Mouse (Mus musculus) ES-E14 (cell line): ENCODE data around the gene Slc25a16. TPM values are rescaled to one million over a fixed set of nuclear protein-coding genes. Genes with fewer than 3 reads are reported as not detected.
A peak's percentile ranks its signal among the peaks of the same experiment; 100 is the strongest.

Experiments used
- DNase-seq: peaks from one replicate; pipeline ENCODE4 v3.0.0-alpha.2; 2013; ENCODE audit warnings: low read depth, low spot score
- H3K27ac ChIP-seq: 2 replicates; pipeline ENCODE4 v1.5.1; 2012; ENCODE audit warnings: low read depth, mild to moderate bottlenecking, low read length, moderate library complexity, mixed read lengths; ENCODE audit not compliant: poor library complexity, insufficient read depth, severe bottlenecking
- H3K36me3 ChIP-seq: 2 replicates; pipeline ENCODE4 v1.6.1; 2012; ENCODE audit warnings: mild to moderate bottlenecking, low read length, moderate library complexity, mixed read lengths; ENCODE audit not compliant: control insufficient read depth, poor library complexity, insufficient read depth, severe bottlenecking
- H3K4me1 ChIP-seq, 2 experiments: fragments of 150-350 bp in 1 of 2; sonication (generic) in 1 of 2; 2 replicates each; pipeline ENCODE4 v1.6.1; 2012; ENCODE audit warnings: low read length in 2 of 2, mild to moderate bottlenecking in 1 of 2, mixed read lengths in 1 of 2; ENCODE audit not compliant: control insufficient read depth in 2 of 2, insufficient read depth in 2 of 2, poor library complexity in 1 of 2
- H3K4me3 ChIP-seq, 2 experiments: fragments of 150-350 bp in 1 of 2; sonication (generic) in 1 of 2; 2 replicates each; pipeline ENCODE4 v1.5.1; 2012; ENCODE audit warnings: low read length in 2 of 2, low read depth in 1 of 2, mild to moderate bottlenecking in 1 of 2, mixed read lengths in 1 of 2; ENCODE audit not compliant: insufficient read depth in 1 of 2, poor library complexity in 1 of 2, severe bottlenecking in 1 of 2
- H3K9ac ChIP-seq: 2 replicates; pipeline ENCODE4 v1.6.1; 2012; ENCODE audit warnings: low read depth, mild to moderate bottlenecking, low read length, mixed read lengths; ENCODE audit not compliant: poor library complexity, insufficient read depth, severe bottlenecking
- H3K9me3 ChIP-seq: fragments of 150-350 bp; sonication (generic); 2 replicates; pipeline ENCODE4 v1.6.1; 2012; ENCODE audit warnings: low read depth, mild to moderate bottlenecking, low read length; ENCODE audit not compliant: control insufficient read depth, insufficient read depth
- CHD2 ChIP-seq: IDR thresholded peaks from 2 replicates; pipeline ENCODE4 v1.6.1; 2014; ENCODE audit warnings: mild to moderate bottlenecking, low read depth, low read length, inconsistent platforms
- HCFC1 ChIP-seq: IDR thresholded peaks from 2 replicates; pipeline ENCODE4 v1.6.1; 2012; ENCODE audit warnings: low read length, inconsistent platforms, borderline replicate concordance; ENCODE audit not compliant: insufficient read depth
- MAFK ChIP-seq: IDR thresholded peaks from 2 replicates; pipeline ENCODE4 v1.6.1; 2014; ENCODE audit warnings: mild to moderate bottlenecking, low read depth, low read length, inconsistent platforms; ENCODE audit not compliant: insufficient read depth
- ZC3H11A ChIP-seq: IDR thresholded peaks from 2 replicates; pipeline ENCODE4 v1.6.1; 2012; ENCODE audit warnings: low read depth, mild to moderate bottlenecking, inconsistent platforms, low read length, borderline replicate concordance
- ZNF384 ChIP-seq: IDR thresholded peaks from 2 replicates; pipeline ENCODE4 v1.6.1; 2012; ENCODE audit warnings: low read depth, low read length, inconsistent platforms
- in situ Hi-C, 2 experiments: fragments of 600-800 bp; cut with MboI; formaldehyde crosslinking; loops; one replicate each; pipeline ENCODE4 v1.15.1; 2025; ENCODE audit warnings: low sequenced_read_pairs in 2 of 2, inconsistent platforms in 1 of 2; ENCODE audit not compliant: unreplicated experiment in 2 of 2
- total RNA-seq: library from RNA; depleted of rRNA; stranded (reverse); fragments of 300-350 nt; gene quantifications from 2 replicates; pipeline ENCODE4 v1.2.3, GENCODE M21; 2012

Slc25a16 gene
- total RNA-seq, 1 experiment: 12.8 TPM

- Histone ChIP-seq H3K4me3 (peak overlapping the region; percentile 71 to 83), H3K27ac (peak overlapping the region; percentile 86; the same call in 1 of the 2 replicates), H3K36me3 (no peaks in the 10 kb centered on the region), H3K9me3 (no peaks in the 10 kb centered on the region), H3K9ac (peak overlapping the region; percentile 79; the same call in 1 of the 2 replicates), H3K4me1 (peaks cover 0 to 9% of the 10 kb centered on the region in 2 experiments; a peak in 2 of 4 replicates)
- TF ChIP-seq ZNF384: no peak
- no peak for TF ChIP-seq CHD2
- no peak for TF ChIP-seq MAFK
- no peak for TF ChIP-seq ZC3H11A
- no peak for TF ChIP-seq HCFC1
- in situ Hi-C loops: no loop called here
- no peak for DNase-seq
Observed at GRCm38 (mm10) chr10:62885969-62886798, 34.2 kb upstream of the Slc25a16 start.

GRCm38 (mm10) chr10:62886799-62887591 lies 33.4 kb upstream of the Slc25a16 start:
- Histone ChIP-seq H3K4me1 (peaks cover 0 to 5% of the 10 kb centered on the region in 2 experiments; a peak in 2 of 4 replicates), H3K4me3 (peak overlapping the region; percentile 71 to 83), H3K9ac (peak overlapping the region; percentile 79), H3K27ac (peak overlapping the region; percentile 86; the same call in 1 of the 2 replicates), H3K9me3 (no peaks in the 10 kb centered on the region), H3K36me3 (no peaks in the 10 kb centered on the region)
- TF ChIP-seq HCFC1: no peak
- TF ChIP-seq ZNF384: no peak
- no peak for TF ChIP-seq ZC3H11A
- TF ChIP-seq MAFK: no peak
- no peak for TF ChIP-seq CHD2
- in situ Hi-C loops: no loop called here
- no peak for DNase-seq

- Histone ChIP-seq H3K4me3 (peak overlapping the region; percentile 52 to 82), H3K27ac (peak overlapping the region; percentile 69; the same call in 1 of the 2 replicates), H3K9me3 (no peaks in the 10 kb centered on the region), H3K9ac (peak overlapping the region; percentile 59; the same call in 1 of the 2 replicates), H3K36me3 (no peaks in the 10 kb centered on the region), H3K4me1 (0 out of 4 replicates have a peak, but pooled peaks cover 0 to 3% of the 10 kb centered on the region in 2 experiments)
- TF ChIP-seq ZC3H11A (no peak), ZNF384 (no peak), MAFK (no peak), HCFC1 (no peak), CHD2 (no peak)
- in situ Hi-C loops: no loop called here
- no peak for DNase-seq
Observed at GRCm38 (mm10) chr10:62891025-62891424, 29.4 kb upstream of the Slc25a16 start.

- Histone ChIP-seq H3K27ac (peak overlapping the region; percentile 97), H3K4me3 (peak overlapping the region; percentile 55 to 82), H3K9ac (peak overlapping the region; percentile 59; the same call in 1 of the 2 replicates), H3K9me3 (no peaks in the 10 kb centered on the region), H3K36me3 (no peaks in the 10 kb centered on the region), H3K4me1 (peaks cover 0 to 11% of the 10 kb centered on the region in 2 experiments; a peak in 1 of 4 replicates)
- in situ Hi-C loops: no loop called here
- DNase-seq: peak; percentile 78
- TF ChIP-seq MAFK: no peak
- peak; percentile 53; the same call in 1 of the 2 replicates for TF ChIP-seq CHD2
- peak; percentile 96 for TF ChIP-seq ZNF384
Observed at GRCm38 (mm10) chr10:62892549-62893232, 27.7 kb upstream of the Slc25a16 start.
